Mouse (Mus musculus) lung, embryonic 15.5 days (tissue): ENCODE measurements at regions not wholly inside any gene's neighbourhood (a gene's known extent, or its start where the extent isn't known, plus 50 kb on each side); places are given as distances from the start of the nearest gene placed in this dataset.

Source experiments
- ATAC-seq: fragments of 200-750 bp; cut with Nextera tagmentation; 2 replicates; pipeline ENCODE4 v1.8.0; 2017; ENCODE audit warnings: moderate number of reproducible peaks, borderline replicate concordance; ENCODE audit not compliant: low FRiP score, low TSS enrichment; ENCODE audit errors: extremely low read depth
- H3K27ac ChIP-seq: fragments of 300-500 bp; sonication (generic); 2 replicates; pipeline ENCODE4 v1.5.1; 2015; ENCODE audit warnings: moderate library complexity, mild to moderate bottlenecking, inconsistent platforms
- H3K27me3 ChIP-seq: fragments of 300-500 bp; sonication (generic); 2 replicates; pipeline ENCODE4 v1.6.1; 2015; ENCODE audit warnings: inconsistent platforms
- H3K36me3 ChIP-seq: fragments of 300-500 bp; sonication (generic); 2 replicates; pipeline ENCODE4 v1.6.1; 2015; ENCODE audit warnings: inconsistent platforms
- H3K4me1 ChIP-seq: fragments of 300-500 bp; sonication (generic); 2 replicates; pipeline ENCODE4 v1.6.1; 2015; ENCODE audit warnings: inconsistent platforms
- H3K4me2 ChIP-seq: fragments of 300-500 bp; sonication (generic); 2 replicates; pipeline ENCODE4 v1.6.1; 2015; ENCODE audit warnings: inconsistent platforms, mild to moderate bottlenecking, moderate library complexity
- H3K4me3 ChIP-seq: fragments of 300-500 bp; sonication (generic); 2 replicates; pipeline ENCODE4 v1.5.1; 2015; ENCODE audit warnings: mild to moderate bottlenecking, inconsistent platforms
- H3K9ac ChIP-seq: fragments of 300-500 bp; sonication (generic); 2 replicates; pipeline ENCODE4 v1.6.1; 2015; ENCODE audit warnings: inconsistent platforms
- H3K9me3 ChIP-seq: fragments of 300-500 bp; sonication (generic); 2 replicates; pipeline ENCODE4 v1.6.1; 2016; ENCODE audit warnings: inconsistent platforms
- WGBS: fragments of 180-500 bp; shearing (Covaris S2); methylation state at CpG from one replicate; pipeline ENCODE4 v1.1.7; 2015; 5-methylcytosine and 5-hydroxymethylcytosine counted together

- Histone ChIP-seq H3K9me3 (no peaks in the 10 kb centered on the region), H3K4me2 (no peak overlapping the region), H3K27me3 (no peaks in the 10 kb centered on the region), H3K27ac (no peak overlapping the region), H3K9ac (no peak overlapping the region), H3K4me3 (no peak overlapping the region), H3K4me1 (peaks cover 5% of the 10 kb centered on the region), H3K36me3 (no peaks in the 10 kb centered on the region)
- 60% methylated on average over 6 of the region's 6 CpGs for WGBS
- no peak for ATAC-seq
Measured at GRCm38 (mm10) chr17:70915445-70915844, 62.1 kb upstream of the Tgif1 start.

GRCm38 (mm10) chr17:70910238-70910637, 56.9 kb upstream of the Tgif1 start:
- Histone ChIP-seq H3K4me3 (no peak overlapping the region), H3K4me1 (no peaks in the 10 kb centered on the region), H3K36me3 (no peaks in the 10 kb centered on the region), H3K9ac (no peak overlapping the region), H3K4me2 (no peak overlapping the region), H3K9me3 (no peaks in the 10 kb centered on the region), H3K27ac (no peak overlapping the region), H3K27me3 (no peaks in the 10 kb centered on the region)
- WGBS, result 79% methylated on average over 2 of the region's 2 CpGs
- ATAC-seq, result no peak

GRCm38 (mm10) chr17:70909573-70909972, 56.2 kb upstream of the Tgif1 start:
- H3K4me2 ChIP-seq, result no peak overlapping the region

GRCm38 (mm10) chr17:70908328-70908727, 55.0 kb upstream of the Tgif1 start:
- H3K36me3 ChIP-seq, result no peaks in the 10 kb centered on the region
- H3K27me3 ChIP-seq, result no peaks in the 10 kb centered on the region
- ATAC-seq, result no peak
- H3K4me3 ChIP-seq, result no peak overlapping the region
- H3K4me2 ChIP-seq, result no peak overlapping the region
- H3K4me1 ChIP-seq, result no peaks in the 10 kb centered on the region
- no peak overlapping the region for H3K27ac ChIP-seq
- WGBS, result 71% methylated on average over 2 of the region's 2 CpGs
- no peaks in the 10 kb centered on the region for H3K9me3 ChIP-seq
- no peak overlapping the region for H3K9ac ChIP-seq

More at GRCm38 (mm10) chr17:70909573-70909972, 56.2 kb upstream of the Tgif1 start:
- no peak for ATAC-seq
- Histone ChIP-seq H3K27ac (no peak overlapping the region), H3K27me3 (no peaks in the 10 kb centered on the region), H3K4me3 (no peak overlapping the region), H3K4me1 (no peaks in the 10 kb centered on the region), H3K36me3 (no peaks in the 10 kb centered on the region), H3K9me3 (no peaks in the 10 kb centered on the region), H3K9ac (no peak overlapping the region)
- 70% methylated on average over 3 of the region's 3 CpGs for WGBS
